ENCODE assay signal across 11 mouse cellular contexts in genomic region chrX:36930574-36930973, GRCm38 (mm10). TPM values are rescaled to one million over a fixed set of nuclear protein-coding genes. Genes with fewer than 3 reads are reported as not detected.
DNase-seq lines count a peak whose midpoint lies in the region; ATAC-seq and TF ChIP-seq lines count a peak whose summit lies in the region.
"Had no signal": no experiment of that assay in that cellular context is flagged by ENCODE, and none has a peak within 500 bp of the region (broad histone marks: within the 10 kb centered on the region; RNA-seq: fewer than 3 reads in every experiment).

No protein-coding gene starts in this region.

- DNase-seq in hindbrain, embryonic 11.5 days (ENCODE audit: low spot score): peak; percentile 13
- no peak for DNase-seq in lung, postnatal 0 days (ENCODE audit: low spot score)
- no peak for DNase-seq in lung, postnatal 4 days
- peak; percentile 20 for DNase-seq in NIH3T3 (ENCODE audit: low read depth)
- peak; percentile 16 for DNase-seq in retina, postnatal 1 day
- no peak for DNase-seq in urinary bladder, postnatal 14 days (ENCODE audit: low spot score)
- DNase-seq: heart, postnatal 36 days had no signal

- no peak overlapping the region for H3K27ac ChIP-seq in hindbrain, embryonic 11.5 days (ENCODE audit: low read depth, low read length)
- no peak overlapping the region for H3K27ac ChIP-seq in hindbrain, embryonic 12.5 days
- H3K27ac ChIP-seq in lung, postnatal 0 days (ENCODE audit: low read length): no peak overlapping the region
- H3K27ac ChIP-seq: macrophage had no signal

- H3K9me3 ChIP-seq in hindbrain, embryonic 11.5 days (ENCODE audit: control insufficient read depth, low read length): no peaks in the 10 kb centered on the region
- no peaks in the 10 kb centered on the region for H3K9me3 ChIP-seq in hindbrain, embryonic 12.5 days (replicated peaks)
- H3K9me3 ChIP-seq in lung, postnatal 0 days (ENCODE audit: low read length): no peaks in the 10 kb centered on the region
- H3K9me3 ChIP-seq: neural tube, embryonic 13.5 days had no signal

- H3K4me3 ChIP-seq in hindbrain, embryonic 11.5 days (ENCODE audit: low read depth, low read length): no peak overlapping the region
- no peak overlapping the region for H3K4me3 ChIP-seq in hindbrain, embryonic 12.5 days
- no peak overlapping the region for H3K4me3 ChIP-seq in lung, postnatal 0 days (ENCODE audit: low read depth, low read length)
- H3K4me3 ChIP-seq: neural tube, embryonic 13.5 days had no signal

- no peaks in the 10 kb centered on the region for H3K36me3 ChIP-seq in hindbrain, embryonic 11.5 days (ENCODE audit: control insufficient read depth, insufficient read depth, low read length)
- H3K36me3 ChIP-seq in hindbrain, embryonic 12.5 days: 0 out of 2 replicates have a peak, but pooled peaks cover 5% of the 10 kb centered on the region
- no peaks in the 10 kb centered on the region for H3K36me3 ChIP-seq in lung, postnatal 0 days (ENCODE audit: insufficient read depth, low read length)

- no peak overlapping the region for H3K9ac ChIP-seq in hindbrain, embryonic 11.5 days (ENCODE audit: low read depth, low read length)
- no peak overlapping the region for H3K9ac ChIP-seq in hindbrain, embryonic 12.5 days
- H3K9ac ChIP-seq in lung, postnatal 0 days (replicated peaks; ENCODE audit: low read depth): no peak overlapping the region
- H3K9ac ChIP-seq: neural tube, embryonic 13.5 days had no signal

- 41% methylated on average over 1 of the region's 1 CpGs for WGBS in hindbrain, embryonic 11.5 days
- WGBS in hindbrain, embryonic 12.5 days: 55% methylated on average over 1 of the region's 1 CpGs
- 48% methylated on average over 1 of the region's 1 CpGs for whole genome bisulfite sequencing in lung, postnatal 0 days

- H3K27me3 ChIP-seq in hindbrain, embryonic 11.5 days (ENCODE audit: control insufficient read depth, insufficient read depth, low read length): no peaks in the 10 kb centered on the region
- no peaks in the 10 kb centered on the region for H3K27me3 ChIP-seq in hindbrain, embryonic 12.5 days
- H3K27me3 ChIP-seq in lung, postnatal 0 days (replicated peaks; ENCODE audit: insufficient read depth, low read length): no peaks in the 10 kb centered on the region
- H3K27me3 ChIP-seq: neural tube, embryonic 13.5 days had no signal

- TF ChIP-seq EP300 in lung, postnatal 0 days (IDR thresholded peaks at IDR 0.05): no peak

- peak; percentile 59 for TF ChIP-seq CTCF in lung, postnatal 0 days (IDR thresholded peaks at IDR 0.05)

- H3K4me2 ChIP-seq in hindbrain, embryonic 11.5 days (replicated peaks; ENCODE audit: low read depth, low read length): no peak overlapping the region
- H3K4me2 ChIP-seq in hindbrain, embryonic 12.5 days (replicated peaks): no peak overlapping the region
- H3K4me2 ChIP-seq in lung, postnatal 0 days (replicated peaks; ENCODE audit: low read depth, low read length): no peak overlapping the region
- H3K4me2 ChIP-seq: neural tube, embryonic 13.5 days had no signal

- ATAC-seq in hindbrain, embryonic 11.5 days (ENCODE audit: low FRiP score): no peak
- no peak for ATAC-seq in hindbrain, embryonic 12.5 days (ENCODE audit: low FRiP score)
- no peak for ATAC-seq in lung, postnatal 0 days
- no peak for ATAC-seq in erythroid progenitor cell, adult 5-6 weeks (replicated peaks; ENCODE audit: low FRiP score, poor library complexity, severe bottlenecking)

- no peaks in the 10 kb centered on the region for H3K4me1 ChIP-seq in hindbrain, embryonic 11.5 days (replicated peaks; ENCODE audit: control insufficient read depth, insufficient read depth, low read length)
- H3K4me1 ChIP-seq in hindbrain, embryonic 12.5 days: no peaks in the 10 kb centered on the region
- H3K4me1 ChIP-seq in lung, postnatal 0 days (ENCODE audit: insufficient read depth, low read depth, low read length): no peaks in the 10 kb centered on the region
- H3K4me1 ChIP-seq: neural tube, embryonic 13.5 days had no signal

RNA-seq across cellular contexts. Expression of gene Nkrf, which starts 27.9 kb away (rescaled TPM):
- 7.9 and 8.4 TPM in 2 replicates for polyA plus RNA-seq in hindbrain, embryonic 11.5 days (2014; fragmentation: Nextera tagmentation; extraction: Ambion mirVana)
- 8.7 and 9.8 TPM in 2 replicates for polyA plus RNA-seq in hindbrain, embryonic 12.5 days (2016; fragmentation: Nextera tagmentation; extraction: Ambion mirVana)
- polyA plus RNA-seq in lung, postnatal 0 days (2015; fragmentation: Nextera tagmentation; extraction: Ambion mirVana): 0.97 and 1.0 TPM in 2 replicates
- 5.0 and 5.4 TPM in 2 replicates for total RNA-seq in erythroid progenitor cell, adult 5-6 weeks (2015; ENCODE audit: low replicate concordance)
- total RNA-seq in erythroid progenitor cell, adult 5-6 weeks (2017; ENCODE audit: low replicate concordance): 1.1 and 3.6 TPM in 2 replicates

RNA-seq across cellular contexts. Expression of gene C330007P06Rik, which starts 56.7 kb away (rescaled TPM):
- polyA plus RNA-seq in hindbrain, embryonic 11.5 days (2014; fragmentation: Nextera tagmentation; extraction: Ambion mirVana): 38.9 and 41.4 TPM in 2 replicates
- 30.5 and 32.0 TPM in 2 replicates for polyA plus RNA-seq in hindbrain, embryonic 12.5 days (2016; fragmentation: Nextera tagmentation; extraction: Ambion mirVana)
- 21.2 and 23.9 TPM in 2 replicates for polyA plus RNA-seq in lung, postnatal 0 days (2015; fragmentation: Nextera tagmentation; extraction: Ambion mirVana)
- 12.3 and 31.4 TPM in 2 replicates for total RNA-seq in erythroid progenitor cell, adult 5-6 weeks (2015; ENCODE audit: low replicate concordance)
- 28.6 and 39.3 TPM in 2 replicates for total RNA-seq in erythroid progenitor cell, adult 5-6 weeks (2017; ENCODE audit: low replicate concordance)

RNA-seq across cellular contexts. Expression of gene Ube2a, which starts 56.9 kb away (rescaled TPM):
- polyA plus RNA-seq in hindbrain, embryonic 11.5 days (2014; fragmentation: Nextera tagmentation; extraction: Ambion mirVana): 123 and 138 TPM in 2 replicates
- 109 and 111 TPM in 2 replicates for polyA plus RNA-seq in hindbrain, embryonic 12.5 days (2016; fragmentation: Nextera tagmentation; extraction: Ambion mirVana)
- polyA plus RNA-seq in lung, postnatal 0 days (2015; fragmentation: Nextera tagmentation; extraction: Ambion mirVana): 176 and 189 TPM in 2 replicates
- total RNA-seq in erythroid progenitor cell, adult 5-6 weeks (2015; ENCODE audit: low replicate concordance): 31.4 and 78.0 TPM in 2 replicates
- total RNA-seq in erythroid progenitor cell, adult 5-6 weeks (2017; ENCODE audit: low replicate concordance): 13.8 and 20.5 TPM in 2 replicates

Comparison
In these comparisons a context has a peak if more than half of its experiments do, and no peak if none do; other contexts are left out.
1. DNase-seq: peak in hindbrain, embryonic 11.5 days (single experiment), NIH3T3 (single experiment) and retina, postnatal 1 day (single experiment); none in lung, postnatal 0 days (single experiment), lung, postnatal 4 days (0 of 2) and urinary bladder, postnatal 14 days (single experiment).